Mouse (Mus musculus): ENCODE results near the gene Rasl10b. TPM values are rescaled to one million over a fixed set of nuclear protein-coding genes. Genes with fewer than 3 reads are reported as not detected.

Rasl10b gene
- polyA plus RNA-seq (2015; fragmentation: Nextera tagmentation; extraction: Ambion mirVana) = 2.4 and 2.7 TPM in 2 replicates

DNA sequence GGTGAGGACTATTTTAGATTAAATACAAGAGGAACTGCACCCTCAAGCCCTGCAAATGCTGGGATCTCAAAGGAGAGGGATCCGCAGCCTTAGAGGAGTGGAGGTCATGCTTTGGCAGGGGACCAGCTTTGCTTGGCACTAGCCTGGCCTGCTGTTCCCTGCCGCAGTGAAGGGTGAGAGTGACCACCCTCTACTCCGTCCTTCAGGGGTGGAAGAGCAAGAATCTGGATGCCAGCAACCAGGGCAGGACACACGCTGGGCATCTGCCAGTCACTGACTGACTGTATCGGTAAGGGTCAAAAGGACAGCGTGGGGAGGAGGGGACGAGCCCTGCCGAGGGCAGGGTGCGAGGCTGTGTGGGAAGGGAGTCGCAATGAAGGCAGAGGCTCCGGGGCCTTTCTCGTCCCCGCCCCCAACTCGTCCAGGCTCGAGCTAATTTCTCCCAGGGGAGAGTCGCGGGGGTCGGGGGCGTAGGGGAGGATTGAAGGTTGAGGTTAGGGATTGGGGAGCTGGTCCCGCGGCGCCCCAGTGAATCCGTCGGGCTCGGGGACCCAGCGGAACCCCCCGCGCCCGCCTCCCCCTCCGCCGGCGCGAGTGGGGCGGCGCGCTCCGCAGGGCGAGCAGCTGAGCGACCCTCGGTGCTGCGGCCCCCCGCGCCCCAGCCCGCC, at the start of gene Rasl10b:
TSS of gene Rasl10b (plus strand) at position 51 of the 668 bp plus-strand sequence.
- no peaks in the 10 kb centered on the region; the same call in 1 of the 2 replicates for H3K27me3 ChIP-seq (replicated peaks)
- 1% methylated on average over 36 of the region's 44 CpGs for WGBS
- peak; percentile 63 for ATAC-seq (ENCODE audit: insufficient read depth, low FRiP score, low read depth)
- peaks cover 5% of the 10 kb centered on the region for H3K4me1 ChIP-seq
- peak within 1 kb of the TSS; percentile 47 for H3K9ac ChIP-seq
- H3K9me3 ChIP-seq = no peaks in the 10 kb centered on the region
- H3K4me3 ChIP-seq (replicated peaks) = peak within 1 kb of the TSS; percentile 66
- H3K27ac ChIP-seq = no peak within 1 kb of the TSS
- peak within 1 kb of the TSS; percentile 95 for H3K4me2 ChIP-seq
- no peaks in the 10 kb centered on the region for H3K36me3 ChIP-seq

DNA sequence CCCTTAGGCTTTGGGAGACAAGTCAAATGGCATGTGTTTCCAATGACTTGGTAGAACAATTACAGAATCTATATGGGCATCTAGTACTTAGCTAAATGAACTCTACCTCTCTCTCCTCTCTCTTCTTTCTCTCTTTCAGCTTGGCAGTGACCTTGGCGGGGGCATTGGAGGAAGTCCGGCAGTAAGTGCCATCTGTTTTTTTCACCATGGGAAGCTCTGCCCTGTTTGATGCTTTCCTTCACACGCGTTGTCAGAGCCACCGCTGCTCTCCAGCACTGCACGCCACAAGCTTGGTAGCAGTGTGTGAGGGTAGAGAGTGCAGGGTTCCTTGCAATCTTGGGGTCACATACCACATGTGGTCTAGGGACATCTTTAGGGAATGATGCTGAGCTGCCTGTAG, 44.3 kb upstream of the Rasl10b start:
- no peak for ATAC-seq (ENCODE audit: insufficient read depth, low FRiP score, low read depth)
- Histone ChIP-seq H3K36me3 (peaks cover 19% of the 10 kb centered on the region), H3K27me3 (replicated peaks) (no peaks in the 10 kb centered on the region), H3K9me3 (no peaks in the 10 kb centered on the region), H3K4me3 (replicated peaks) (no peak overlapping the region), H3K9ac (no peak overlapping the region), H3K4me2 (no peak overlapping the region), H3K4me1 (no peaks in the 10 kb centered on the region), H3K27ac (no peak overlapping the region)
- 94% methylated on average over 6 of the region's 6 CpGs for WGBS

DNA sequence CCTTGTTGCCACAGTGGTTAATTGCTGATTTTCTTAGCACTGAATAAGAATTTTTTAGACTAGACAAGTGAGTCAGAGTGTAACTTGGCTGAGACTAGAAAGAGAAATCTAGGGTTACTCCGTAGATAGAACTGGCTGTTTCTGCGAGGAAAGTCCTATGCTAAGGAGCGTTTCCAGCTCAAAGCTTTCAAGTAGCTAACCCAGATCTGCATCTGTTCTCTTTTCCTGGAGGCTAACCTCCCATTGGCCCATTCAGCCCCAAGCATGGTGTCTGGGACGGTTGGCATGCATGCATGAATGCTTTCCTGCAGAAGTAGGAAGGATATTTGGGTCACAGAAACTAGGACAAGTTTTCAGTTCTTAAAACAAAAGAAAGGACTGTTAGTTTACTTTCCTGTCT, 37.7 kb upstream of the Rasl10b start:
- Histone ChIP-seq H3K9me3 (no peaks in the 10 kb centered on the region), H3K9ac (no peak overlapping the region), H3K27me3 (replicated peaks) (no peaks in the 10 kb centered on the region), H3K27ac (no peak overlapping the region), H3K4me3 (replicated peaks) (no peak overlapping the region), H3K4me1 (no peaks in the 10 kb centered on the region), H3K4me2 (no peak overlapping the region), H3K36me3 (peaks cover 33% of the 10 kb centered on the region)
- 93% methylated on average over 4 of the region's 4 CpGs for WGBS
- no peak for ATAC-seq (ENCODE audit: insufficient read depth, low FRiP score, low read depth)

DNA sequence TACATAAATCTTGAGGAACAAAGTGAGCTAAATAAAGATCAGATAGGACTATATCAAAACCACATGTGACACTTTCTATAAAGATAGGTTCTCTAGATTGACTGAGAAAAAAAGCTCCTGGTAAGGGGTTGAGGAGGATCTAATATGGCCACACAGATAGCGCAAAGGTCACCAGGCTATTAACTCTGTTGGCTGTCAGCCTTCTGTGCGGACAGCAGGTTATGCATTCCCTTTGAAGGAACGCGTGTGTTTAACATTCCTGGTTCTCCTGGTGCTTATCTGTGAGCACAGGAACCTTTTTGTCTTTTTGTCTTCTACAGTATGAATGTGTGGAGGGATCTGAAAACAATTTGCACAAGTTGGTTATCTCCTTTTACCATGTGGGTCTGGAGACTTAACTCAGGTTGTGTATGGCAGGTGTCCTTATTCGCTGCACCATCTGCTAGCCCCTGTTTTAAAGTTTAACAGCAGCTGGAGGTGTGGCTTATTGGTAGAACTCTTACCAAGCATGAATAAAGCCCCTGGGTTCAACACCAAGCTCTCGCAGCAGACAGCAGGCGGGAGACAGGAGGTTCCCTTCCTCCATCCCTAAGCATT, 29.1 kb upstream of the Rasl10b start:
- H3K4me2 ChIP-seq = no peak overlapping the region
- ATAC-seq (ENCODE audit: insufficient read depth, low FRiP score, low read depth) = no peak
- WGBS = 63% methylated on average over 7 of the region's 7 CpGs
- no peak overlapping the region for H3K4me3 ChIP-seq (replicated peaks)
- no peaks in the 10 kb centered on the region for H3K4me1 ChIP-seq
- H3K9ac ChIP-seq = no peak overlapping the region
- no peaks in the 10 kb centered on the region for H3K9me3 ChIP-seq
- H3K36me3 ChIP-seq = 0 out of 2 replicates have a peak, but pooled peaks cover 5% of the 10 kb centered on the region
- no peak overlapping the region for H3K27ac ChIP-seq
- H3K27me3 ChIP-seq (replicated peaks) = no peaks in the 10 kb centered on the region

DNA sequence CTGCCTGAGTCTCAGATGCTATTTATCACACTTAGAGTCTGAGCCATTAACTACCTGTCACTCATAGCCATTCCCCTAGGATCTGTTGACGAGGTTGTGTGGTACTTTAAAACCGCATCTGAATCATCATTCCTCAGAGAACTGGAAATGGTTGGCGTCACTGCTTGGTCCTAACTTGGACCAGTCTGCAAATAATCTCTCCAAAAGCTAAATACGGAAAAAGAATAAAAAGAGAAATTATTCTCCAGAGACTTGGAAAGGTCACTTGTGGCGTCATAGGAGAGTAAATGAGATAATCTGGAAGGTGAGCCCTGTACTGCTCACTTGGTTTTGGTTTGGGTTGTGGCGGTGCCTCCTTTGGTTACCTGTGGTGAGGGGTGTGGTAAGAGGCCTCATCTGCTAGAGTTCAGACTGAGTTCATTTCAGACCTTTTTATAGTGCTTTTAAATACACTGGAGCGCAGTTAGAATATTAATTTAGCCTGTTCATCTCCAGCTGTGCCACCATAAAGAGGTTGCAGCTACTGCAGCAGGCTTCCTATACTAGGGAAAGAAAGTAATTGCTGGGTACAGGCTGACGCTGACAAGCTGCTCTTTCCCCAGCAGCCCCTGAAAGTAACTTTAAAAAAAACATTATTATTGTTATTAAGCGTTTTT, 25.9 kb upstream of the Rasl10b start:
- no peak for ATAC-seq (ENCODE audit: insufficient read depth, low FRiP score, low read depth)

DNA sequence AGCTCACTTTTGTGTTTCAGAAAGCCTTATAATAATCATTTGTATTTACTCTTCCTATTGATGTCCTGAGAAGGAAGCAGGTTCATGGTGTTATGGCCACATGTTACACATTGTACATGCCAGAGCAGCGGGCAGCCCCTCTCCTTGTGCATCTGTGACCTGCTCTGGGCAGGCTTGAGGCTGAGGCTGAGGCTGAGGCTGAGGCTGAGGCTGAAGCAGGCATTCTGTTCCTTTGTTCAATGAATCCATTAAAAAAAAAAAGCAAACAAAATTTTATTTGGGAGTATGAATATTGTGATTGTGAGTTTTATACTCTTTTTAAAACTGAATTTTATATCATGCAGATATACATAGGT, 25.4 kb upstream of the Rasl10b start:
- WGBS = 85% methylated on average over 1 of the region's 1 CpGs
- H3K36me3 ChIP-seq = no peaks in the 10 kb centered on the region

More for the DNA sequence above, 25.9 kb upstream of the Rasl10b start:
- H3K9me3 ChIP-seq = no peaks in the 10 kb centered on the region
- H3K4me3 ChIP-seq (replicated peaks) = no peak overlapping the region
- 67% methylated on average over 9 of the region's 9 CpGs for WGBS
- H3K4me2 ChIP-seq = no peak overlapping the region
- no peak overlapping the region for H3K9ac ChIP-seq
- no peak overlapping the region for H3K27ac ChIP-seq
- H3K4me1 ChIP-seq = no peaks in the 10 kb centered on the region
- no peaks in the 10 kb centered on the region for H3K27me3 ChIP-seq (replicated peaks)
- H3K36me3 ChIP-seq = no peaks in the 10 kb centered on the region

DNA sequence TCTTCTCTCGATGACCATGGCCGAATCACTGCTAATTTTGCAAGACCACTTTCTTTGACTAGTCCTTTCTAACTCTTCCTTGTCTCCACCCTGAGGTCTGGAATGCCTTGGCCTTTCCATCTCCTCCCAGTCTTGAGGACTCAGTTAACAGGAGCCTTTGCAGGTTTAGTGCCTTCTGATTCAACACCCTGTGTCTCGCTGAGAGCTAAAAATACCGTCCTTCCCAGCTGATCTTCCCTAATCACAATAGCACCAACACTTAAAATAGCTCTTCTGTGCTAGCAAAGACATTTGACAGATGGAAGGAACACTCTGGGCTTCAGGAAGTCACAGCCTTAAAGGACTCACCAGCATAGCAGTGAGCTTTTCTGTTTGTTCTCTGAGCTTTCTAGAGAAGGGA, 15.9 kb upstream of the Rasl10b start:
- H3K9ac ChIP-seq = no peak overlapping the region
- 0 out of 2 replicates have a peak, but pooled peaks cover 22% of the 10 kb centered on the region for H3K36me3 ChIP-seq
- no peaks in the 10 kb centered on the region for H3K4me1 ChIP-seq
- no peaks in the 10 kb centered on the region for H3K27me3 ChIP-seq (replicated peaks)
- no peak overlapping the region for H3K27ac ChIP-seq
- no peaks in the 10 kb centered on the region for H3K9me3 ChIP-seq
- no peak for ATAC-seq (ENCODE audit: insufficient read depth, low FRiP score, low read depth)
- WGBS = 87% methylated on average over 4 of the region's 4 CpGs
- no peak overlapping the region for H3K4me3 ChIP-seq (replicated peaks)
- no peak overlapping the region for H3K4me2 ChIP-seq

More for the DNA sequence above, 25.4 kb upstream of the Rasl10b start:
- no peak overlapping the region for H3K9ac ChIP-seq
- no peak overlapping the region for H3K27ac ChIP-seq
- H3K27me3 ChIP-seq (replicated peaks) = no peaks in the 10 kb centered on the region
- no peaks in the 10 kb centered on the region for H3K4me1 ChIP-seq
- no peak overlapping the region for H3K4me3 ChIP-seq (replicated peaks)
- no peak for ATAC-seq (ENCODE audit: insufficient read depth, low FRiP score, low read depth)
- H3K9me3 ChIP-seq = no peaks in the 10 kb centered on the region
- H3K4me2 ChIP-seq = no peak overlapping the region

DNA sequence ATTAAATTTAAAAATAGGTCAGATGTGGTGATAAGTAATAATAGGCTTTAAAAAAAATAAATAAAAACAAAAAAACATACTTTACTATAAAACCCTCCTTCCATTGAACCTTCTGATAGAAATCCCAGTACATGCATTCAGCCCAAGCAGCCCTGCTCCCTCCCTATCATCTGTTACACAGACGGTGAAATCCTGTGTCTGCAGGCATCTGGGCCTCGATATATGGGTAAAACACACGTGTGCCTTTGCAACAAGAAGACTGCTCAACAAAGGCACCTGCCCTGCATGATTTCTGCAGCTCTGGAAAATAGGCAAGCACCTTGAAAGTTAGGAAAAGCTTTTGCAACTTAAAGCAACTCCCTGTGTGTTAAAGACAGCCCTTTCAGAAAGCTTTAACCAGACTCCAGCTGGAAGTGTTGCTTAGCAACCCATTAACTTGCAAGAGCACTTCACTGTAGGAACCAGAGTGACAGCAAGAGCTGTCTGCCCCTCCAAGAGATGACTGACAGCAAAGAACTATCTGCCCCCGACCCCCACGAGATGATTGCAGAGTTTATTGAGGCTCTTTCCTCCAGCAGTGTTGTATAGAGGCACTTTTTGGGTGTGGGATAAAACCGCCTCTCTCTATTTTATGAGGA, 14.0 kb upstream of the Rasl10b start:
- H3K27me3 ChIP-seq (replicated peaks) = no peaks in the 10 kb centered on the region
- H3K36me3 ChIP-seq = peaks cover 29% of the 10 kb centered on the region
- no peak overlapping the region for H3K9ac ChIP-seq
- no peaks in the 10 kb centered on the region for H3K4me1 ChIP-seq
- H3K27ac ChIP-seq = no peak overlapping the region
- H3K4me2 ChIP-seq = no peak overlapping the region
- no peak for ATAC-seq (ENCODE audit: insufficient read depth, low FRiP score, low read depth)
- WGBS = 64% methylated on average over 6 of the region's 6 CpGs
- no peaks in the 10 kb centered on the region for H3K9me3 ChIP-seq
- no peak overlapping the region for H3K4me3 ChIP-seq (replicated peaks)

DNA sequence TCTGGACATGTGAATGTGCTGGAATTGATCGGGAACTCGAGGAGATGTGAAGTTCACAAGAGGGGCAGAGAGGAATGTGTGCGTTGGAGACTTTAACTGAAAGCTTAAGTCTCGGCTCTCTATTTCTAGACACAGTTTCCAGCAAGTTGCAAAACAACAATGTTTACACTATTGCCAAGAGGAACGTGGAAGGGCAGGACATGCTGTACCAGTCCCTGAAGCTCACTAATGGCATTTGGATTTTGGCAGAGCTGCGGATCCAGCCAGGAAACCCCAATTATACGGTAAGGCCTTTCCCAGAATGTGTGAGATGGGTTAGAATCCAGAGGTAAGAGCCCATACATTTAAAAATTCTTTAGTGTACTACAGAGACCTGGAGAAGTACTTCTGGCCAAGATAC, 11.3 kb upstream of the Rasl10b start:
- H3K36me3 ChIP-seq = peaks cover 28% of the 10 kb centered on the region
- H3K9me3 ChIP-seq = no peaks in the 10 kb centered on the region
- WGBS = 87% methylated on average over 7 of the region's 7 CpGs
- no peak overlapping the region for H3K9ac ChIP-seq
- no peaks in the 10 kb centered on the region for H3K4me1 ChIP-seq
- ATAC-seq (ENCODE audit: insufficient read depth, low FRiP score, low read depth) = no peak
- H3K4me2 ChIP-seq = no peak overlapping the region
- H3K27ac ChIP-seq = no peak overlapping the region
- H3K4me3 ChIP-seq (replicated peaks) = no peak overlapping the region
- no peaks in the 10 kb centered on the region for H3K27me3 ChIP-seq (replicated peaks)

DNA sequence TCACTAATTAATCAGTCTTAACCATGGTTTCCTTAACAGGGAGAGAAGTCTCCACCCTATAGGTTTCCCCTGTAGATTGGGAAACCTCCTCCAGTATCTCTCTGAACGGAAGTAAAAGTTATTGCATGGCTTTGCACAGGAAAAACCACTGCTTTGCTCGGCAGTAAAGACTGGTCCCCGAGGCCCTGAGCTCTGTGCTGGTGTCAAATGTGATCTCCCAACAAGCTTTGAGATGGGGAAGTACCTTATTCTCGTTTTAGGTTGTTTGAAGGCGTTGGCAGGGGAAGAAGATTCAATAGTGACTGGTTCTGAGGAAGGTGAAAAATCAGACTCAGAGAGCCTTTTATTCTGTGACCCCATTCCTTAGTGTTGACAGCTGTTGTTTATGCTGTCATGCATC, 10.2 kb upstream of the Rasl10b start:
- Histone ChIP-seq H3K9ac (no peak overlapping the region), H3K4me1 (no peaks in the 10 kb centered on the region), H3K36me3 (peaks cover 33% of the 10 kb centered on the region), H3K27me3 (replicated peaks) (no peaks in the 10 kb centered on the region), H3K4me2 (no peak overlapping the region), H3K9me3 (no peaks in the 10 kb centered on the region), H3K4me3 (replicated peaks) (no peak overlapping the region), H3K27ac (no peak overlapping the region)
- WGBS = 75% methylated on average over 5 of the region's 5 CpGs
- no peak for ATAC-seq (ENCODE audit: insufficient read depth, low FRiP score, low read depth)

DNA sequence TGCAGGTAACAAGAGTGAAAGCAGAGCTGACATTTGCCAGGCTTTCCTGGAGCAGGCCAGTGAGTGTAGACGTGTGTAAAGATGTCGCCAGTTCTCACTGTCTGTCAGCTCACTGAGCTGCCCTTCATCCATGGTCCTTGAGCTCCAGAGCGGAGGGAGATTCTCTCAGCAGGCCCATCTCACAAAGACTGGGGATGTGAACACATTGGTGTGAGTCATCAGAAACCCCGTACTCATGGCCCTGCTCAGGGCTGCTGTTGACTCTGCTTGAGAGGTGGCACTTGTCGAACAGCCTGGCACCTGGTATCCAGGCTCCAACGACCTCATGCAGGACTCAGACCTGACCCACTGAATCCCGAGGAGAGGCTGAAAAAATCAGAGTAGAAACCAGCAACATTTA, 5.2 kb upstream of the Rasl10b start:
- H3K4me3 ChIP-seq (replicated peaks) = no peak overlapping the region
- peaks cover 10% of the 10 kb centered on the region for H3K36me3 ChIP-seq
- no peak overlapping the region for H3K27ac ChIP-seq
- no peaks in the 10 kb centered on the region for H3K27me3 ChIP-seq (replicated peaks)
- no peaks in the 10 kb centered on the region for H3K9me3 ChIP-seq
- 75% methylated on average over 7 of the region's 7 CpGs for WGBS
- no peak overlapping the region for H3K4me2 ChIP-seq
- no peak overlapping the region for H3K9ac ChIP-seq
- no peak for ATAC-seq (ENCODE audit: insufficient read depth, low FRiP score, low read depth)
- H3K4me1 ChIP-seq = no peaks in the 10 kb centered on the region

DNA sequence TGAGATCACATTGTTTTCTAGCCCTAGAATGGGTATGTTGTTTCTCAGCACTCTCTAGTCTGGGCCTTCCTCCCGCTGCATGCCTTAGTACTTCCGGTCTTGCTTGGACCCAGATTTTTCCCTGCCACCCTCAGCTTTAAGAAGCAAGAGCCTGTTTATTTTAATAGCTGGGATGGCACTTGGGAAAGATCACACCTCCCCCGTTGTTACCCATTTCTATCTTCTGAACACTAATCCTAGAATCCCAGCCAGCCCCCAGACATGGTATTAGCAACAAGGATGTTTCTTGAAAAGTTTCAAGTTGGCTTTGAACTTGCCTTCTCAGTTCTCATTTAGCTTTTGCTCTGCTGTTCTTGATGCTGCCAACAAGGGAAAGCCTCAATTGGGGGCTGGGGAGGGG, 2.5 kb upstream of the Rasl10b start:
- no peak for ATAC-seq (ENCODE audit: insufficient read depth, low FRiP score, low read depth)
- no peak overlapping the region for H3K4me3 ChIP-seq (replicated peaks)
- H3K4me2 ChIP-seq = no peak overlapping the region
- WGBS = 60% methylated on average over 3 of the region's 3 CpGs
- no peak overlapping the region for H3K9ac ChIP-seq
- H3K4me1 ChIP-seq = peaks cover 5% of the 10 kb centered on the region
- no peak overlapping the region for H3K27ac ChIP-seq
- H3K9me3 ChIP-seq = no peaks in the 10 kb centered on the region
- no peaks in the 10 kb centered on the region; the same call in 1 of the 2 replicates for H3K27me3 ChIP-seq (replicated peaks)
- peaks cover 10% of the 10 kb centered on the region; the same call in 1 of the 2 replicates for H3K36me3 ChIP-seq

Data from stomach, embryonic 15.5 days (tissue).